Mouse (Mus musculus): ENCODE measurements around the gene Rab36.

The Rab36 gene

DNA sequence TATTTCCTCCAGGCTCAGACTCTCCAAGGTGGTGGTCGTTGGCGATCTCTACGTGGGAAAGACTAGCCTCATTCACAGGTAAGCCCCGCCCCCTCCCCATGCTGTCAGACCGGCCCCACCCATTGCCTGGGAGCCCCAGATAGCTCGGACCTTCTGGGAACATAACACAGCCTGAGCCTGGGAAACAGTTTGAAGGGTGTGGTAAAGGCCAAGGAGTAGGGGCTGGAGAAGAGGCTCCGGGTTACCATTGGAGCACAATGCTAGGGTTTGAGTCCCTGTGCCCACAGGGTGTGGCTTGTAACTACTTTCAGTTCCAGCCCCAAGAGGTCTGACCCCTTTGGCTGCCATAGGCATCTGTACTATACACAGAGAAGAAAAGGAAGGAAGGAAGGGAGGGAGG lies 7.6 kb downstream of the Rab36 start:
- DNase-seq (ENCODE audit: low read depth, low spot score): no peak

- DNase-seq (ENCODE audit: low read depth, low spot score): no peak
These were observed 9.0 kb downstream of the Rab36 start for GRCm38 (mm10) chr10:75045831-75046230.

DNA sequence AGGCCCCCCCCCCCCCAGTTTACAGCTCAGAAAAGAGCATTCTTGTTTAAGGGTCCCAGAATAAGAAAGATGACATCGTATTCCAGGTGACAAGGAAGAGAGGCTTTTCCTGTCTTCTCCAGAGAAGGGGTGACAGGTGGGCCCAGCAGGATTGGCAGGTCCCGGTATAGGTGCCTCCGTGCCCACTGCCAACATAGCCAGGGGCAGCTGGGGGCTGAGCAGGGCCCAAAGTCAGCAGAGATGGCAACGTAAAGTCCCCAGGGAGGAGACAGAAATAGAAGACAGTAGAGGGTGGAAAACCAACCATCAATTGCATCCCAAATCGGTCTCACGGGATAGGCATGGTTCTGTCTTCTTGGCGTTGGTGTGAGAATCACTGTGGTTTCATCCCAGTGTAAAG lies 11.9 kb downstream of the Rab36 start:
- no peak for DNase-seq (ENCODE audit: low read depth, low spot score)

- DNase-seq (ENCODE audit: low read depth, low spot score): no peak
These were observed 14.7 kb downstream of the Rab36 start for GRCm38 (mm10) chr10:75051364-75052074.

GRCm38 (mm10) chr10:75052902-75053301 lies 16.0 kb downstream of the Rab36 start:
- no peak for DNase-seq (ENCODE audit: low read depth, low spot score)

- DNase-seq (ENCODE audit: low read depth, low spot score): no peak
These were observed 16.8 kb downstream of the Rab36 start for GRCm38 (mm10) chr10:75053655-75054054.

DNA sequence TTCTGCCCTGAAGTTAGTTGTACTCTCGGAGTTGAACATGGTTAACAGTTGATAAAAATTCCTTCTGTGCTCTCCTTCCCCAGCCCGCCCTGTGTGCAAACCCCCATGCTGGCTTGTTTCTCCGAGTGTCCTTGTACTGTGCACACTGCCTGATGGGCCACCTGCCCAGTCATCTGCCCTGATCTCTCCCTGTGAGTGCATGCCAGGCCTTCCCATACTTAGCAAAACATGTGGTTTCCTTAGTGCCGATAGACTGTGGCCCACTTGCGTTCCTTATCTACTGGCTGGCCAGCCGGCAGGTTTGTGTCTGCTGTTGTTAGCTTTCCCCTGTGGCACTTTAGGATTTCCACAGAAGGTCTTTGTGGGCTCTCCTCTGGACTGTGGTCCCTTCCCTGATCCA lies 17.3 kb downstream of the Rab36 start:
- DNase-seq (ENCODE audit: low read depth, low spot score): no peak

DNA sequence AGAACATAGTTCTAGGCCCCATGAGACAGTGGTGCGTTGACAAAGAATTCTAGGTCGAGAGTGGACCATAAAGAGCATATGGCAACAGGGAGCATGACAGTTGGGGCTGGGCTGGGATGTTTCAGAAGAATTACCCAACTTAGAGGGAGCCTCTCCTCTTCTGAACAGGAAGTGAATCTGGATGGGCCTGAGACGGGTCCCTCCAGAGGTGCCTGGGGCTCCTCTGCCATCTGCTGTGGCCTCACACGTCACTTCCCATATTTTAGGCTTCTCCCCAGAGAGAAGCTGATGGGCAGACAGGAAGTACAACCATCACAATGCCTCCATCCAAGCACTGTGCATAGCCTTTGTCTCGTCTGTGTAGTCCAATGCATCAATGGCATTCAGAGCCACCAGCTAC lies 18.8 kb downstream of the Rab36 start:
- no peak for DNase-seq (ENCODE audit: low read depth, low spot score)

GRCm38 (mm10) chr10:75056255-75056654 lies 19.4 kb downstream of the Rab36 start:
- DNase-seq (ENCODE audit: low read depth, low spot score): no peak

DNA sequence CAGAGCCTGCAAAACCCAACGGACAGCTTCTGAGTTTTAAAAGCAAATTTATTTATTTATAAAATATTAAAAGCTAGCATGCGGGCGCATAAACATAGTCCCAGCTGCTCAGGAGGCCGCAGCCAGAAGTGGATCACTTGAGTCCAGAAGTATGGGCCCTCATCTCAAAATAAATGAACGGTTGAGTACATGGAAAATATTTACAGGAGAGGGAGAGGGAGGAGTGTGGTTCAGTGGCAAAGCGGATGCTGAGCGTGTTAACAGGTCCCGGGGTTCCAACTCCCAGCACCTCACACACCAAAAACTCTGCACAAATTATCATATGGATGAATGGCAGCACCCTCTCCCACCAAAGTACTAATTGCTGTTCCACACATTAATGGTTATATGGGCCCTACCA lies 21.5 kb downstream of the Rab36 start:
- no peak for DNase-seq (ENCODE audit: low read depth, low spot score)

DNA sequence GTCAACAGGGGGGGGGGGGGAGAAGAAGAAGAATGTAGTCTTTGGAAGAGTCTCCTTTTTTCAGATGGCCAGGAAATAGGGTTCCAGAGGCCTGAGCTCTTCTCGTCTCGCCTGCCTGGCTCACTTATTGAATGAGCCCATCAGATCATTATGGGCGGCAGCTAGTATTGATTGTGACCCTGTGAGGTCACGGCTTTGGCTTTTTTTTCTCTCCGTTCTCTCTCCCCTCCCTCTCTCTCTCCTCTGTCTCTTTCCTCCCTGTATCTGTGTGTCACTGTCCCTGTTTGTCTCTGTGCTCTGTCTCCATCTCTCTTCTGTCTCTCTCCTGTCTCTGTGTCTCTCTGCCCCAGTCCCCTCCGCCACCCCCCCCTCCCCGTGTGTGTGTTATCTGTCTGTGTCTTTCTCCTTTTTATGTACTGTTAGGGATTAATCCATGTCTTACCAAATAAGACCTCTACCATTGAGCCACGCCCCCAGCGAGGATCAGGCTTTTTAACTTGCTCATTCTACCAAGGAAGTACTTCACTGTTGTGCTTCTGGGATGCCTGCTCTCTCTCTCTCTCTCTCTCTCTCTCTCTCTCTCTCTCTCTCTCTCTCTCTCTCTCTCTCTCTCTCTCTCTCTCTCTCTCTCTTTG lies 22.0 kb downstream of the Rab36 start:
- no peak for DNase-seq (ENCODE audit: low read depth, low spot score)

DNA sequence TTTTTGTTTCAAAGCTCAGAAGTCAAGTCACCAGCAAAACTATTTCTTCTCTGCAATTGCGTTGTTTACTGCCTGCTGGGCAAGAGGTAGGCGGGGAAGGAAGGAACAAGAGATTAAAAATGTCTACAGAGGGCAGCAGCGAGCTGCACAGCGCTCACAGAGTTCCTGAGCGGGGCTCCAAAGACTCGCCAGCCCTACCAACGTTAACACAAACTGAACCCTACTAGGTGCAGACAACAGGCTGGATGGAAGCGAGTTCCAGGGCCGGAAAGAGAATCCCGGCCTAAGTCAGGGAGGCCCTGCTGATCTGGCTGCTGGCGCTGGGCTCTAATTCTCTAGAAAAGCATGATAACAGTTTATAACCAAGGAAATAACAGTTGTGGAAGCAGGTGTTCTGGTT lies 22.5 kb downstream of the Rab36 start:
- DNase-seq (ENCODE audit: low read depth, low spot score): peak; percentile 82

DNA sequence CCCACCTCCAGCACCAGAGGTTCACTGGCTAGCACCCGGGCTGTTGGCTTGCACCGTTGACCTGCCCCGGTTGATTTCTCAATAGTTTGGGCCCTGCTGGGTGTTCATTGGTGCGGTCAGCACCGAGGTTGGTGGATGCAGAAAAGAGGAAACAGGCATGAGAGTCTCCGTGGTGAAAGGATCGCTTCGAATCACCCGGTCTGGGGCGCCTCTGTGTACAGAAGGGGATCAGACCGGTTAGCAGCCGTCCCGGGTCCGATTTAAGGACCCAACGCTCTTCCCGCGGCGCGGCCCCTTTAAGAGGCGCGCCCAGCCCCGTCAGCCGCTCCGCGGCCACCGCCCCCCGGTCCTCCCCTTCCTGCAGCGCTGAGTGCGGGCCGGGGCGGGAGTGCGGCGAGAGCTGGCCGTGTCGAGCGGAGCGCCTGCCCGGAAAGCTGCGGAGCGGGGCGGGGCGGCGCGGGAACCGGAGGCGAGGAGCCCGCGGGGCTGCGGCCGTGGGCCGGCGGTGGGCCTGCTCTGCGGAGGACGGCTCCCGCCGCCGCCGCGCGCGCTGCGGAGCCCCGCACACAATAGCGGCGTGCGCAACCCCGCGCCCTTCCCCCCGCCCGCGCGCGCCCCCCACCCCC lies 23.5 kb downstream of the Rab36 start, which contains the start of gene Bcr:
Bcr (plus strand) TSS at position 376 of the 626 bp plus-strand sequence.
- DNase-seq (ENCODE audit: low read depth, low spot score): peak; percentile 80

DNA sequence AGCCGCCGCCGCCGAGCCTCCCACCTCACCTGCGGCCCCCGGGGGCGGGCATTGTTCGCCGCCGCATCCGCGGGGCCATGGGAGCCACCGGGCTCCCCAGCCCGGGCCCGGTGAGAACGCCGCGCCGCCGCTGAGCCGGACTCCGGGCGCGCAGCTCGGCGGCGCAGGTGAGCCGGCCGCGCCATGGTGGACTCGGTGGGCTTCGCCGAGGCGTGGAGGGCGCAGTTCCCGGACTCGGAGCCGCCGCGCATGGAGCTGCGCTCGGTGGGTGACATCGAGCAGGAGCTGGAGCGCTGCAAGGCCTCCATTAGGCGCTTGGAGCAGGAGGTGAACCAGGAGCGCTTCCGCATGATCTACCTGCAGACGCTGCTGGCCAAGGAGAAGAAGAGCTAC lies 24.0 kb downstream of the Rab36 start:
- DNase-seq (ENCODE audit: low read depth, low spot score): peak; percentile 51

DNA sequence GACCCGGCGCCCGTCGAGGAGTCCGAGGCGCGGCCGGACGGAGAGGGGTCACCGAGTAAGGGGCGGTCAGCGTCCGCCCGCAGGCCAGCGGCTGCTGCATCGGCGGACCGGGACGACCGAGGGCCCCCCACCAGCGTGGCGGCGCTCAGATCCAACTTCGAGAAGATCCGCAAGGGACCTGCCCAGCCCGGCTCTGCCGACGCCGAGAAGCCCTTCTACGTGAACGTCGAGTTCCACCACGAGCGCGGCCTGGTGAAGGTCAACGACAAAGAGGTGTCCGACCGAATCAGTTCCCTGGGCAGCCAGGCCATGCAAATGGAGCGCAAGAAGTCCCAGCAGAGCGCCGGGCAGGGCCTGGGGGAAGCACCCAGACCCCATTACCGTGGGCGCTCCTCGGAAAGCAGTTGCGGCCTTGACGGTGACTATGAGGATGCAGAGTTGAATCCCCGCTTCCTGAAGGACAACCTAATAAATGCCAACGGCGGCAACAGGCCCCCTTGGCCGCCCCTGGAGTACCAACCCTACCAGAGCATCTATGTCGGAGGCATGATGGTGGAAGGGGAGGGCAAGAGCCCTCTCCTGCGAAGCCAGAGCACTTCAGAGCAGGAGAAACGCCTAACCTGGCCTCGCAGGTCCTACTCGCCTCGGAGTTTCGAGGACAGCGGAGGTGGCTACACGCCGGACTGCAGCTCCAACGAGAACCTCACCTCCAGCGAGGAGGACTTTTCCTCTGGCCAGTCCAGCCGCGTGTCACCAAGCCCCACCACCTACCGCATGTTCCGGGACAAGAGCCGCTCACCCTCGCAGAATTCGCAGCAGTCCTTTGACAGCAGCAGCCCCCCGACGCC lies 24.7 kb downstream of the Rab36 start:
- peak; percentile 28 for DNase-seq (ENCODE audit: low read depth, low spot score)

DNA sequence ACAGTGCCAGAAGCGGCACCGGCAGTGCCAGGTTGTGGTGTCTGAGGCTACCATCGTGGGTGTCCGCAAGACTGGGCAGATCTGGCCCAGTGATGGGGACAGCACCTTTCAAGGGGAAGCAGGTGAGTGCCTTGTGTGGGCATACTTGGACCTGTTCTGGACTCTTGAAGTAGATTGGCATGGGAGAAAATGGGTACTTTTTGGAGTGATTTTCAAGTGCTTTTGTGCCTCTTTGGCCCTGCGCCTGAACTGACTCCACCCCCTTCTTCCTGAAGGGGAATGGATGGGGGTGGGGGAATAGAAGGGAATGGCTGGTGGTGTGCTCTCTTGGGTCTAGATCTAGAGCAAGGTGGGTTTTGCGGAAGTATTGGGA lies 25.3 kb downstream of the Rab36 start:
- DNase-seq (ENCODE audit: low read depth, low spot score): no peak

DNA sequence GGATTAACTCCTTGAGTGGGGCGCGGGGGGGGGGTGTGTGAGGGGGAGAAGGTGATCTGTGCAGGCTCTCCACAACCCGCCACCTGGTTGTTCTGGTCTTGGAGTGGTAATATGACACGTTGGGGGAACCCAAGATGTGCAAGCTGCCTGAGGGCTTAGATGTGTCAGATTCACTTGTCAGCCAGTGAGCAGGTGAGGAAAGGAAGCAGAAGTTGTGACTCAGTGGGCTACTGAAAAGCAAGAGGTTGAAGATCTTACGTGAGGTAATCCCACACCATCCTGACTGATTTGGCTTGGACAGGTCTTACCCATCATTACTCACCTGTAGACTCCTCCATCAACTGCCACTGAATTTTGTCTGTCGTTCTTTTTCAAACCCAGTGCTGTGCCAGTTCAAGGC lies 25.8 kb downstream of the Rab36 start:
- no peak for DNase-seq (ENCODE audit: low read depth, low spot score)

DNA sequence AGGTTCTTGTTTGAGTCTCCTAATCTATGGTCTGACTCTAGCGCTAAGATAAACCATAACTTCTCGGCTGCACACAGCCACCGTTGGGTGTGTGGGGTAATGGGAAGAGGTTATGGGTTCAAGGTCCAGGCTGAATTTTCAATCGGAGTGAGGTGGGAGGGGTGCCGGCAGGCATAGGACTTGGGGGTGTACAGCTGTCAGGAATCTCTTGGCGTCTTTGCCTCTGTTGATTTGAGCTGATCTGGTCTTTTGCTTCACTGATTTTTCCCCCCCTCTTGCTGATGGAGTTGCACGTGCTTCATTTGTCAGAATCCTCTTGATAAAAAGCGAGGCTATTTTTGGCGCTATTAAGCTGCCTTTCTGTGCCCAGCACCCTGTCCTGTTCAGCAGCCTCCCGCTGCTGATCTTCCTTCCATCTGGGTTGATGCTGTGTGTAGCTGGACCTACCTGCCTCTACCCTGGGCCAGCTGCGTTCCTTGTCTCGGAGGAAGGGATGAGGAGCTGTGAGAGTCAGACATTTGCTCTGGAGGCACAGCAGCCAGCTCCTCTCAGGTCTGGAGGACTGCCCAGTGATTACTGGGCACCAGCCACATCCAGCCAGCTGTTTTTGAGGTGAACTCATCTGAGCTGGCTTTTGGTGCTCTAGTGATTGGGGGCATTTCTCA lies 26.6 kb downstream of the Rab36 start:
- no peak for DNase-seq (ENCODE audit: low read depth, low spot score)

GRCm38 (mm10) chr10:75065691-75066090 lies 28.8 kb downstream of the Rab36 start:
- DNase-seq (ENCODE audit: low read depth, low spot score): no peak

GRCm38 (mm10) chr10:75067446-75067845 lies 30.6 kb downstream of the Rab36 start:
- DNase-seq (ENCODE audit: low read depth, low spot score): no peak

- no peak for DNase-seq (ENCODE audit: low read depth, low spot score)
These were observed 31.2 kb downstream of the Rab36 start for GRCm38 (mm10) chr10:75068086-75068485.

Measured in CD4-positive helper T cell, adult 2 months (primary cell).